25 mouse cellular contexts compared by ENCODE assay signal in genomic region chr2:28912961-28913360, GRCm38 (mm10). TPM values are rescaled to one million over a fixed set of nuclear protein-coding genes. Genes with fewer than 3 reads are reported as not detected.
DNase-seq lines count a peak whose midpoint lies in the region; ATAC-seq and TF ChIP-seq lines count a peak whose summit lies in the region.
"Had no signal": no experiment of that assay in that cellular context is flagged by ENCODE, and none has a peak within 500 bp of the region (broad histone marks: within the 10 kb centered on the region; RNA-seq: fewer than 3 reads in every experiment).

No protein-coding gene starts in this region.

- no peaks in the 10 kb centered on the region for H3K36me3 ChIP-seq in forebrain, postnatal 0 days (ENCODE audit: insufficient read depth)
- no peaks in the 10 kb centered on the region for H3K36me3 ChIP-seq in forebrain, embryonic 13.5 days (ENCODE audit: poor library complexity, severe bottlenecking)
- H3K36me3 ChIP-seq in hindbrain, embryonic 14.5 days (replicated peaks; ENCODE audit: control insufficient read depth, insufficient read depth), result no peaks in the 10 kb centered on the region
- H3K36me3 ChIP-seq in midbrain, embryonic 11.5 days (ENCODE audit: control insufficient read depth, insufficient read depth, low read length), result no peaks in the 10 kb centered on the region
- H3K36me3 ChIP-seq in neural tube, embryonic 11.5 days (ENCODE audit: control insufficient read depth, insufficient read depth, low read length), result no peaks in the 10 kb centered on the region
- H3K36me3 ChIP-seq: heart, embryonic 13.5 days; intestine, embryonic 15.5 days; kidney, embryonic 15.5 days had no signal

- H3K9me3 ChIP-seq in forebrain, postnatal 0 days (ENCODE audit: low read length), result no peaks in the 10 kb centered on the region
- H3K9me3 ChIP-seq in forebrain, embryonic 13.5 days (replicated peaks), result no peaks in the 10 kb centered on the region
- no peaks in the 10 kb centered on the region for H3K9me3 ChIP-seq in hindbrain, embryonic 14.5 days (ENCODE audit: control insufficient read depth, low read length)
- no peaks in the 10 kb centered on the region for H3K9me3 ChIP-seq in midbrain, embryonic 11.5 days (ENCODE audit: control insufficient read depth, low read length)
- no peaks in the 10 kb centered on the region for H3K9me3 ChIP-seq in neural tube, embryonic 11.5 days (ENCODE audit: control insufficient read depth, low read length)
- H3K9me3 ChIP-seq: heart, embryonic 13.5 days; intestine, embryonic 15.5 days; kidney, embryonic 15.5 days had no signal

- no peak for ATAC-seq in forebrain, postnatal 0 days
- ATAC-seq in forebrain, embryonic 13.5 days, result no peak
- no peak for ATAC-seq in hindbrain, embryonic 14.5 days (ENCODE audit: low FRiP score)
- ATAC-seq in midbrain, embryonic 11.5 days (ENCODE audit: low FRiP score), result no peak
- ATAC-seq in neural tube, embryonic 11.5 days (ENCODE audit: insufficient read depth, low FRiP score, low TSS enrichment), result no peak
- ATAC-seq: activated CD4-positive, CD25-positive, alpha-beta regulatory T cell, adult 4 months; intestine, embryonic 15.5 days had no signal

- no peak for TF ChIP-seq CTCF in forebrain, postnatal 0 days (IDR thresholded peaks at IDR 0.05; ENCODE audit: low read depth)
- TF ChIP-seq CTCF in layer of hippocampus, adult 2 months (conservative IDR thresholded peaks at IDR 0.05), result no peak

- DNase-seq in forebrain, postnatal 0 days, result peak; percentile 8
- no peak for DNase-seq in hindbrain, embryonic 14.5 days (ENCODE audit: low spot score)
- peak; percentile 94 for DNase-seq in midbrain, embryonic 11.5 days (ENCODE audit: low spot score, missing footprints)
- DNase-seq in neural tube, embryonic 11.5 days (ENCODE audit: low spot score), result peak; percentile 34
- no peak for DNase-seq in left cerebral cortex, adult 9 months (ENCODE audit: low spot score in 2 of 2)
- no peak for DNase-seq in layer of hippocampus, adult 2 months (ENCODE audit: low spot score in 2 of 2)
- DNase-seq in gastrocnemius, postnatal 25 days, result no peak
- DNase-seq: adrenal gland, postnatal 14 days; cerebellum, adult 9-11 months; heart, adult 18-20 months; lung, adult 2 months; lung, postnatal 4 days; right cerebral cortex, postnatal 14 days; spleen, adult 18-20 months; thymus, adult 18-20 months had no signal

- H3K9ac ChIP-seq in forebrain, postnatal 0 days, result no peak overlapping the region
- H3K9ac ChIP-seq in forebrain, embryonic 13.5 days, result no peak overlapping the region
- peak overlapping the region; percentile 3; the same call in 1 of the 2 replicates for H3K9ac ChIP-seq in hindbrain, embryonic 14.5 days
- peak overlapping the region; percentile 41 for H3K9ac ChIP-seq in midbrain, embryonic 11.5 days (ENCODE audit: low read length)
- H3K9ac ChIP-seq in neural tube, embryonic 11.5 days (ENCODE audit: low read length), result no peak overlapping the region
- H3K9ac ChIP-seq: heart, embryonic 13.5 days; intestine, embryonic 15.5 days; kidney, embryonic 15.5 days had no signal

- WGBS in forebrain, postnatal 0 days, result 2% methylated on average over 4 of the region's 4 CpGs
- 0% methylated on average over 4 of the region's 4 CpGs for WGBS in forebrain, embryonic 13.5 days
- 0% methylated on average over 4 of the region's 4 CpGs for WGBS in hindbrain, embryonic 14.5 days
- WGBS in midbrain, embryonic 11.5 days, result 0% methylated on average over 4 of the region's 4 CpGs
- WGBS in neural tube, embryonic 11.5 days, result 0% methylated on average over 4 of the region's 4 CpGs

- no peak overlapping the region for H3K4me2 ChIP-seq in forebrain, postnatal 0 days (ENCODE audit: low read depth)
- H3K4me2 ChIP-seq in forebrain, embryonic 13.5 days, result no peak overlapping the region
- H3K4me2 ChIP-seq in hindbrain, embryonic 14.5 days (replicated peaks), result peak overlapping the region; percentile 3; the same call in 1 of the 2 replicates
- H3K4me2 ChIP-seq in midbrain, embryonic 11.5 days, result peak overlapping the region; percentile 3
- H3K4me2 ChIP-seq in neural tube, embryonic 11.5 days (ENCODE audit: low read depth), result no peak overlapping the region; the same call in 1 of the 2 replicates
- H3K4me2 ChIP-seq: heart, embryonic 13.5 days; intestine, embryonic 15.5 days; kidney, embryonic 15.5 days had no signal

- no peak overlapping the region for H3K4me3 ChIP-seq in forebrain, postnatal 0 days (ENCODE audit: low read depth, low read length)
- H3K4me3 ChIP-seq in forebrain, embryonic 13.5 days, result no peak overlapping the region
- peak overlapping the region; percentile 29 for H3K4me3 ChIP-seq in hindbrain, embryonic 14.5 days (replicated peaks; ENCODE audit: low read length)
- peak overlapping the region; percentile 25 for H3K4me3 ChIP-seq in midbrain, embryonic 11.5 days (ENCODE audit: low read depth, low read length)
- H3K4me3 ChIP-seq in neural tube, embryonic 11.5 days (ENCODE audit: low read depth, low read length), result peak overlapping the region; percentile 23; the same call in 1 of the 2 replicates
- no peak overlapping the region for H3K4me3 ChIP-seq in layer of hippocampus, adult 2 months
- H3K4me3 ChIP-seq: heart, embryonic 13.5 days; intestine, embryonic 15.5 days; kidney, embryonic 15.5 days had no signal

- H3K27me3 ChIP-seq in forebrain, postnatal 0 days (ENCODE audit: insufficient read depth, low read length), result peaks cover 85% of the 10 kb centered on the region
- H3K27me3 ChIP-seq in forebrain, embryonic 13.5 days, result peaks cover 100% of the 10 kb centered on the region
- H3K27me3 ChIP-seq in hindbrain, embryonic 14.5 days (ENCODE audit: control insufficient read depth, insufficient read depth, low read length), result peaks cover 95% of the 10 kb centered on the region
- H3K27me3 ChIP-seq in midbrain, embryonic 11.5 days (ENCODE audit: control insufficient read depth, insufficient read depth, low read length), result peaks cover 99% of the 10 kb centered on the region
- peaks cover 99% of the 10 kb centered on the region for H3K27me3 ChIP-seq in neural tube, embryonic 11.5 days (ENCODE audit: control insufficient read depth, insufficient read depth, low read length)

- 0 out of 2 replicates have a peak, but pooled peaks cover 6% of the 10 kb centered on the region for H3K4me1 ChIP-seq in forebrain, postnatal 0 days (ENCODE audit: insufficient read depth)
- H3K4me1 ChIP-seq in forebrain, embryonic 13.5 days, result peaks cover 43% of the 10 kb centered on the region
- peaks cover 20% of the 10 kb centered on the region; the same call in 1 of the 2 replicates for H3K4me1 ChIP-seq in hindbrain, embryonic 14.5 days (replicated peaks; ENCODE audit: control insufficient read depth, insufficient read depth, low read length)
- H3K4me1 ChIP-seq in midbrain, embryonic 11.5 days (ENCODE audit: control insufficient read depth, insufficient read depth, low read length), result peaks cover 32% of the 10 kb centered on the region
- peaks cover 27% of the 10 kb centered on the region for H3K4me1 ChIP-seq in neural tube, embryonic 11.5 days (ENCODE audit: control insufficient read depth, insufficient read depth, low read length)

- no peak overlapping the region for H3K27ac ChIP-seq in forebrain, postnatal 0 days (ENCODE audit: low read depth, low read length)
- no peak overlapping the region for H3K27ac ChIP-seq in forebrain, embryonic 13.5 days
- peak overlapping the region; percentile 50; the same call in 1 of the 2 replicates for H3K27ac ChIP-seq in hindbrain, embryonic 14.5 days
- H3K27ac ChIP-seq in midbrain, embryonic 11.5 days (ENCODE audit: low read depth, low read length), result no peak overlapping the region
- no peak overlapping the region for H3K27ac ChIP-seq in neural tube, embryonic 11.5 days (ENCODE audit: low read depth, low read length)
- H3K27ac ChIP-seq in layer of hippocampus, adult 2 months, result no peak overlapping the region
- H3K27ac ChIP-seq: heart, embryonic 13.5 days; intestine, embryonic 15.5 days; kidney, embryonic 15.5 days had no signal

RNA-seq across cellular contexts. Expression of gene Barhl1, which starts 3.5 kb away (rescaled TPM):
- 0.38 and 0.57 TPM in 2 replicates for total RNA-seq in forebrain, postnatal 0 days (2014; rRNA removed)
- polyA plus RNA-seq in forebrain, postnatal 0 days (2015; fragmentation: Nextera tagmentation; extraction: Ambion mirVana), result 0.16 and 1.0 TPM in 2 replicates
- 1.3 and 4.4 TPM in 2 replicates for polyA plus RNA-seq in forebrain, embryonic 13.5 days (2015; fragmentation: Nextera tagmentation; extraction: Ambion mirVana)
- 25.9 and 28.7 TPM in 2 replicates for polyA plus RNA-seq in hindbrain, embryonic 14.5 days (2014; fragmentation: Nextera tagmentation; extraction: Ambion mirVana)
- polyA plus RNA-seq in midbrain, embryonic 11.5 days (2014; fragmentation: Nextera tagmentation; extraction: Ambion mirVana), result 12.2 and 12.7 TPM in 2 replicates
- polyA plus RNA-seq in neural tube, embryonic 11.5 days (2014; fragmentation: Nextera tagmentation; extraction: Ambion mirVana), result 9.2 and 10.2 TPM in 2 replicates
- total RNA-seq in layer of hippocampus, adult 2 months (2021), result not detected
- not detected for total RNA-seq in gastrocnemius, postnatal 25 days (2021)
- total RNA-seq: adrenal gland, postnatal 14 days; gastrocnemius, adult 8-10 months; heart, adult 18-20 months; heart, postnatal 25 days; layer of hippocampus, postnatal 25 days; left cerebral cortex, postnatal 25 days; liver, adult 2 months had no signal
- polyA plus RNA-seq: activated CD4-positive, CD25-positive, alpha-beta regulatory T cell, adult 4 months; heart, embryonic 13.5 days; kidney, embryonic 15.5 days had no signal

Comparison
In these comparisons a context has a peak if more than half of its experiments do, and no peak if none do; other contexts are left out.
1. DNase-seq: peak in forebrain, postnatal 0 days (single experiment), midbrain, embryonic 11.5 days (single experiment) and neural tube, embryonic 11.5 days (single experiment); none in hindbrain, embryonic 14.5 days (single experiment), left cerebral cortex, adult 9 months (0 of 2), layer of hippocampus, adult 2 months (0 of 2) and gastrocnemius, postnatal 25 days (single experiment).
2. H3K4me2 ChIP-seq: peak in hindbrain, embryonic 14.5 days (single experiment) and midbrain, embryonic 11.5 days (single experiment); none in forebrain, postnatal 0 days (single experiment), forebrain, embryonic 13.5 days (single experiment) and neural tube, embryonic 11.5 days (single experiment).
3. H3K4me3 ChIP-seq: peak in hindbrain, embryonic 14.5 days (single experiment), midbrain, embryonic 11.5 days (single experiment) and neural tube, embryonic 11.5 days (single experiment); none in forebrain, postnatal 0 days (single experiment), forebrain, embryonic 13.5 days (single experiment) and layer of hippocampus, adult 2 months (single experiment).
4. H3K9ac ChIP-seq: peak in hindbrain, embryonic 14.5 days (single experiment) and midbrain, embryonic 11.5 days (single experiment); none in forebrain, postnatal 0 days (single experiment), forebrain, embryonic 13.5 days (single experiment) and neural tube, embryonic 11.5 days (single experiment).